Mouse (Mus musculus) small intestine, adult 2 months (tissue): ENCODE measurements around the gene Gm7030. TPM values are rescaled to one million over a fixed set of nuclear protein-coding genes. Genes with fewer than 3 reads are reported as not detected.
"Not testable (repeated sequence)": the region's sequence is repeated elsewhere in the genome, so short reads cannot be mapped to it uniquely, and the experiment has no call there.

Experiments
- H3K27ac ChIP-seq: fragments of 200-500 bp; 2 replicates; pipeline ENCODE4 v1.5.1; 2012; ENCODE audit warnings: low read depth, low read length, control low read depth, inconsistent platforms; ENCODE audit not compliant: insufficient read depth
- H3K27me3 ChIP-seq: fragments of 200-500 bp; 2 replicates; pipeline ENCODE4 v1.6.1; 2012; ENCODE audit warnings: mild to moderate bottlenecking, moderate library complexity, low read length, inconsistent platforms; ENCODE audit not compliant: control insufficient read depth, insufficient read depth
- H3K36me3 ChIP-seq: fragments of 200-500 bp; 2 replicates; pipeline ENCODE4 v1.6.1; 2012; ENCODE audit warnings: mild to moderate bottlenecking, low read length, control low read depth, inconsistent platforms; ENCODE audit not compliant: control insufficient read depth, insufficient read depth
- H3K4me1 ChIP-seq: fragments of 200-500 bp; 2 replicates; pipeline ENCODE4 v1.6.1; 2012; ENCODE audit warnings: low read length, inconsistent platforms, mixed read lengths; ENCODE audit not compliant: control insufficient read depth, insufficient read depth, insufficient read length
- H3K4me3 ChIP-seq: fragments of 200-500 bp; 2 replicates; pipeline ENCODE4 v1.5.1; 2012; ENCODE audit warnings: low read depth, mild to moderate bottlenecking, control low read depth, inconsistent platforms, low read length, moderate library complexity
- CTCF ChIP-seq: fragments of 200-500 bp; IDR thresholded peaks from 2 replicates; pipeline ENCODE4 v1.5.1; 2012; ENCODE audit warnings: low read depth, mild to moderate bottlenecking, control low read depth, inconsistent platforms, low read length, moderate library complexity, mixed read lengths; ENCODE audit not compliant: insufficient replicate concordance, insufficient read length; ENCODE audit errors: extremely low read depth
- POLR2A ChIP-seq: fragments of 200-500 bp; IDR thresholded peaks from 2 replicates; pipeline ENCODE4 v1.6.1; 2012; ENCODE audit warnings: low read depth, mild to moderate bottlenecking, control low read depth, inconsistent platforms, low read length, moderate library complexity
- WGBS: fragments of 180-500 bp; shearing (Covaris S2); methylation state at CpG from one replicate; pipeline ENCODE4 v1.1.7; 2018; 5-methylcytosine and 5-hydroxymethylcytosine counted together
- polyA plus RNA-seq: library from polyadenylated mRNA; depleted of rRNA; stranded (reverse); fragments of >200 nt; gene quantifications from 2 replicates; pipeline ENCODE4 v1.2.3, GENCODE M21; 2012

Gm7030 gene
- polyA plus RNA-seq, 1 experiment, result 88.2 TPM

DNA sequence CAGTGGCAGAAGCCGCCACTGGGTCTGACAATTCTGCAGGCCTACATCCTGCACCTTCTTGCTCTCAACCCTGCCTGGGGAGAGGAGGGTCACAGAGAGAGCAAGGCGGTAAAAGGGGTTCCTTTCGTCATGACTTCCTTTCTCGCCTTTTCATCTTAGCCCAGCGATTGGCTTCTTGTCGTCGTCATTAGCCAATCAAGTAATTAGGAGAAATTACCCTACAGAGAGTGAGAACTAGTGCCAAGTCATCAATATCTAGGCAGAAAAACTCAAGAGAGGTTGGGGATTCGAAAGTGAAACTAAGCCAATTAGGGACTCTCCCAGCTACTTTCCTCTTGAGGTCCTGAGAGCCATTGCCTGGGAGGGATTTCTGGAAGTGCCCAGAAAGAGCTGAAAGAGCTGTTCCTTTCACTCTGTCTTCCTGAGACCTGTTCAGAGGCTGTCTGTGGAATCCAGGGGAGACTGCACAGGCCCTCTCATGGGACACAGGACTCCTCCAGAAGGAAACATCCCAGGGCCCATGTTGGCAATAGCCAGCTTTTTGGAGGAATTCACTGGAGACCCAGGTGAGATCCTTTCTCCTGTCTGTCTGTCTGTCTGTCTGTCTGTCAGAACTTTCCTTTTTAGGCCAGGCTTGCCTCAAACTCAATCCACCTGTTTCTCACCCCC lies 7.7 kb downstream of the Gm7030 start, which contains the start of gene Gm19684:
Gene Gm19684, plus strand, starts transcription at position 327 of the 669 bp plus-strand sequence.
- TF ChIP-seq POLR2A, result peak; percentile 66; the same call in 1 of the 2 replicates
- not testable (repeated sequence) for H3K4me1 ChIP-seq, H3K27me3 ChIP-seq, H3K36me3 ChIP-seq
- WGBS, result 2% methylated on average over 8 of the region's 8 CpGs
- Histone ChIP-seq H3K27ac (peak within 1 kb of the TSS; percentile 77), H3K4me3 (peak within 1 kb of the TSS; percentile 61)

DNA sequence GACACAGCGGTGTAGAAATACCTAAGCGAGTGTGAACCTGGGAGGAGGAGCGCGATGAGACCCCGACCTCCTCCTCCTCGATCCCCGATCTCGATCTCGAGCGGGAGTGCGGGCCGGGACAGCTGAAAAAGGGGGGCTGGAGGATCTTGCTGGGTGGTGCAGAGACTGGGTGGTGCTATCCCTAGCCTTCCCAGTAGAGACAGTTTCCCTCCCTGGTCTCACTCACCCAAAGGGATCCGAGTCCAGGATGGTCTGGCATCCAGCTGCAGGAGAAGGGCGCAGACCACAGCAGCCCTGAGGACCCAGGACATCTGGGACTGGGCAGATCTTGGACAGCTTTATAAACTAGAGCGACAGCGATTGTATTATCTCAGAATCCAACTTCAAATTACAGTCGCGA lies 8.4 kb downstream of the Gm7030 start:
- H3K36me3 ChIP-seq, H3K4me1 ChIP-seq, H3K27ac ChIP-seq, H3K27me3 ChIP-seq: not testable (repeated sequence)
- H3K4me3 ChIP-seq, result peak overlapping the region; percentile 55
- 23% methylated on average over 18 of the region's 18 CpGs for WGBS

DNA sequence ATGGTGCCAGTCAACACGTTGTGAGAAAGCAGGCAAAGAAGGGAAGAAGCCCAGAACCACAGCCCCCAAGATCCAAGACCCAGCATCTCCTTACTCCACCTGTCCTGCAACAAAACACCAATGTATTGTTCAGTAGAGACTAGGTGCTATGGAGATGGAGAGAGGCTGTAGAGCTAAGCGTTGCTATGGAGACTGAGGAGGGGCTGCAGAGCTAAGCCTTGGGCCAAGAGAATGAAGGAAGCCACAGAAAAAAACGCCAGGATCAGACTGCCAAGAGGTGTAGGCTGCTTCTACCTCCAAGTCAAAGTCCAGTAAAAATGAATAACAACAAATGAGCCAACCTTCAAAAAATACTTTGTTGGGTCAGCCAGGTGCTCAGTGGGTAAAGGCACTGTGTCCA lies 12.7 kb downstream of the Gm7030 start:
- not testable (repeated sequence) for H3K27me3 ChIP-seq, H3K4me1 ChIP-seq, H3K36me3 ChIP-seq, H3K27ac ChIP-seq, H3K4me3 ChIP-seq
- WGBS, result 36% methylated on average over 3 of the region's 3 CpGs

DNA sequence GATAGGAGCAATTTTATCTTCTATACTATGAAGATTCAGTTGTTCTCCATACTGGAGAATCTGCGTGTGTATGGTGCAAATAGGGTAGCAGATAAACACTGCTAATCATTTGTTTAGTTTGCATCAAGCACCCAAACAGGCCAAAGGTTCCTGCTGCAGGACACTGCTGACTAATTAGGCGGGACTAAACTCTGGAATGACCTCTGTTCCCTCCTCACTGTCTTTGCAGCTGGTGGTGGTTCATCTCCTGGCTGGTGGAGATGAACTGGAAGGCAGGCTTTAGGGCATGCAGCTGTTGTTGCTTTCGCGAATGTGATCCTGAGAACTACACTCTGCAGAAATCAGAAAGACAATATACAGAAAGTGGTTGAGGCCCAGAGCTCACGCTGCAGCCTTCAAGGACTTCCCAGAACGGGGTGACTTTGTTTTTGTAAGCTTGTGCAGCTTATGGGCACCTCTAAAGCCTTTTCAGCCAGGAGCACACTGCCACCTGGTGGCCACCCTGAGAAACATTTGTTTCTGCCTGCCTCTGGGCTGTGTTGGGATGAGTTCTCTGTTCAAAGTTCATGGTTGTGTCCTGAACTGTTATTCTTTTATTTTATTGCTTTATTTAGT lies 15.1 kb downstream of the Gm7030 start:
- H3K27me3 ChIP-seq, H3K4me1 ChIP-seq, H3K4me3 ChIP-seq, H3K27ac ChIP-seq, H3K36me3 ChIP-seq: not testable (repeated sequence)
- 11% methylated on average over 6 of the region's 6 CpGs for WGBS
- peak; percentile 58; the same call in 1 of the 2 replicates for TF ChIP-seq CTCF

DNA sequence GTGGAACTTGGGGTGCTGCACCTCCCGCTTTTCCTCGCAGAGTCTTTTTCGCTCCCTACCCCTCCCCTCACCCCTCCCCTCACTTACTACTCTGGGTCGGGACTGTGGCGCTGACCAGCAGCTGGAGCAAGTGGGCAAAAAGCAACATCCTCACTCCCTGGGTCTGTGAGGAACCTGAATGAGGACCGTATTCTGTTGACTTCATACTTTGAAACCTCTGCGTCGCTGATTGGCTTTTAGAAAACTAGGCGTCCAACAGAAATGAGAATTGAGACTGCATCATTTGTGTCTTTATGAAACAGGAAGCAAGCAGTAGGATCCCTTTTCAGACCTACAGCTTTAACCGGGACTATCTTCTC lies 17.7 kb downstream of the Gm7030 start:
- not testable (repeated sequence) for H3K27ac ChIP-seq, H3K27me3 ChIP-seq, H3K36me3 ChIP-seq, H3K4me1 ChIP-seq
- peak overlapping the region; percentile 72 for H3K4me3 ChIP-seq
- WGBS, result under 1% methylated on average over 10 of the region's 10 CpGs

DNA sequence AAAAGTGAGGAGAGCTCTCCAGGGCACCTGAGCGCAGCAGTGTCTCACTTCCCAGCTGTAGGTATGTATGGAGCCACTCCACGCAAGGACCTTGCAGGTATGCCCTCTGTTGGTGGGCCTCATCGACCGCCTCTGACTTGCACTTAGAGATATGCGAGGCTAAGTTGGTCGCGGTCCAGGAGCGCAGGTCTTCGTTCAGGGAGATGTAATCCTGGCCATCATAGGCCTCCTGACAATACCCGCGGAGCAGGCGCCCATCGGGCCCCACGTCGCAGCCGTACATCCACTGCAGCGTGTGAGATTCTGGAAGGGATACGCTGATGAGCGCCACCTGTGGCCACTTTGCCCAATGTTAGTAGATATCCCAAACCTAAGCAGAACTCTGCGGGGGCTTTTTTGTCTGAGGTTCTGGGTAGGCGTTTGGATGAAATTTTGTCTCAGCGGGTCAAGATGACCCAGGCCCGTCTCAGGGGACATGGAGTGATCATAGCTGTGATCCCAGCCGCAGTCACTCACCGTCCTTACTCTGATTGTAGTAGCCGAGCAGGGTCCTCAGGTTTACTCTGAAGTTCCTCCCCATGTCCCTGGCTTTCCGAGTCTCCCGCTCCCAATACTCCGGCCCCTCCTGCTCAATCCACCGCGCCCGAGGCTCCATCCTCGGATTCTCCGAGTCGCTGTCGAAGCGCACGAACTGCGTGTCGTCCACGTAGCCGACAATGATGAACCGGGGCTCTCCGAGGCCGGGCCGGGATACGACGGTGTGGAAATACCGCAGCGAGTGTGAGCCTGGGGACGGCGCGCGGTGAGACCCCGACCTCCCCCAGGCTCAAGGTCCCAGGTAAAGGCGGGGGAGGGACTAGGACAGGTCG lies 18.4 kb downstream of the Gm7030 start:
- H3K4me3 ChIP-seq, result peak overlapping the region; percentile 72
- not testable (repeated sequence) for H3K4me1 ChIP-seq, H3K36me3 ChIP-seq, H3K27ac ChIP-seq, H3K27me3 ChIP-seq
- WGBS, result 1% methylated on average over 57 of the region's 57 CpGs
- peak; percentile 43; the same call in 1 of the 2 replicates for TF ChIP-seq CTCF

DNA sequence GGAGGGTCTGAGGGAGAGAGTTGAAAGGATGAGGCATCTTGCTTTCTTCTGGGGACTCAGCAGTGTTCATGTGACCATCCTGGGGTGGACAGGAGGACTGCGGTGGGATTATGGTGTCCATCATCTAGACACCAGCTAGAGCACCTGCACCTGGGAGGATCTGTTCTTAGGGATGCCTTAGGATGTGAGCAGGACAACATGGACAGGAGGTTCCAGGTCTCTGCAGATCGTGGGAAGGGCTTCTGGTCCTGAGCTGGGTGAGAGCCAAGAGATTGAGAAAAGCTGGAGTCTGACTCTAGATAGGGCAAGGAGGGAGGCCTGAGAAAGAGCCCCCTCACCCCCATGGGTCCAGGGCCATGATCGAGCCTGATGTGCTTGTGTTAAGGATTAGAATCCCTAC lies 19.1 kb downstream of the Gm7030 start:
- 53% methylated on average over 3 of the region's 3 CpGs for WGBS
- not testable (repeated sequence) for H3K27ac ChIP-seq, H3K27me3 ChIP-seq, H3K36me3 ChIP-seq, H3K4me1 ChIP-seq
- 0 out of 2 replicates have a peak overlapping the region, but pooled peaks have one; percentile 72 for H3K4me3 ChIP-seq

DNA sequence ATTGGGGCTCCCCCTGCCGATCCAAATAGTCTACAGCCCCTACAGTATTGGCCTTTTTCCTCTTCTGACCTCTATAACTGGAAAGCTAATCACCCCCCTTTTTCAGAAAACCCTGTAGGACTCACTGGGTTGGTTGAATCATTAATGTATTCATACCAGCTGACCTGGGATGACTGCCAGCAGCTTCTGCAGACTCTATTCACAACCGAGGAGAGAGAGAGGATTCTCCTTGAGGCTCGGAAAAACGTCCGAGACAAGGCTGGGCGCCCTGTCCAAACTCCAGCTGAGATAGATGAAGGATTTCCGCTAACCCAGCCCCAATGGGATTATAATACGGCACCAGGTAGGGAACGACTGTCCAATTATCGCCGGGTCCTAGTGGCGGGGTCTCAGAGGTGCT lies 27.1 kb downstream of the Gm7030 start:
- 83% methylated on average over 12 of the region's 12 CpGs for WGBS
- not testable (repeated sequence) for H3K4me3 ChIP-seq

DNA sequence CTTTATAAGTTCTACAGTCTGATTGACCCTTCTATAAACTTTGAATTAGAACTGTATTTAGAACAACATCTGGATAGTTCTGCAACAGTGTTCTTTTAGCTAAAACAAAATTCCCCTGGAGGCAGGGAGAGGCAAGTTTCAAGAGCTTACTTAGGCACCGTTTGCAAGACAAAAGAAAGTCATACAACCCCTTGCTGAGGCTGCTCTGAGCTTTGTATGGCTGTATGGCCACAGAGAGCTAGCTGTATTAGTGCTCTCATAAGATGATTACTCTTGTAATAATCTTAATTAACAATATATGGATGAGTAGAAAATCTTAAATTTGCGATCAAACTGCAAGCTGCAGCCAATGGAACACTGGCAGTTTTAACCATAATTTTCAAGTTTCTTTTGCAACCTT lies 29.6 kb downstream of the Gm7030 start:
- not testable (repeated sequence) for H3K36me3 ChIP-seq, H3K4me1 ChIP-seq, H3K4me3 ChIP-seq, H3K27ac ChIP-seq, H3K27me3 ChIP-seq
- WGBS, result 62% methylated on average over 2 of the region's 2 CpGs

More for the DNA sequence above, 27.1 kb downstream of the Gm7030 start:
- H3K27me3 ChIP-seq, H3K27ac ChIP-seq, H3K36me3 ChIP-seq, H3K4me1 ChIP-seq: not testable (repeated sequence)
